Mouse (Mus musculus): Measurements from ENCODE around the gene Nop16. TPM values are rescaled to one million over a fixed set of nuclear protein-coding genes. Genes with fewer than 3 reads are reported as not detected.

Nop16 gene
- polyA plus RNA-seq, 1 experiment: 51.1 TPM

GRCm38 (mm10) chr13:54593617-54594016, 3.7 kb upstream of the Nop16 start:
- H3ac ChIP-seq (ENCODE audit: control insufficient read depth, insufficient read length): no peak overlapping the region
- no peak overlapping the region for H3K4me3 ChIP-seq
- TF ChIP-seq POLR2AphosphoS2 (IDR thresholded peaks at IDR 0.05; ENCODE audit: insufficient read length, low read depth) (no peak), CEBPB (IDR thresholded peaks at IDR 0.05; ENCODE audit: insufficient read depth, poor library complexity, severe bottlenecking) (no peak), MYOG (IDR thresholded peaks at IDR 0.05; ENCODE audit: control insufficient read depth in 1 of 3, insufficient read depth in 1 of 3, insufficient read length in 2 of 3, low read depth in 2 of 3) (no peak), TCF3 (IDR thresholded peaks at IDR 0.05; ENCODE audit: insufficient read length, low read depth) (no peak), REST (IDR thresholded peaks at IDR 0.05; ENCODE audit: insufficient read depth, insufficient read length) (no peak), SRF (IDR thresholded peaks at IDR 0.05; ENCODE audit: control insufficient read depth, insufficient read length, low read depth) (no peak), POLR2A (IDR thresholded peaks at IDR 0.05; ENCODE audit: insufficient read length, low read depth) (no peak), E2F4 (IDR thresholded peaks at IDR 0.05; ENCODE audit: insufficient read depth) (no peak), USF1 (IDR thresholded peaks at IDR 0.05; ENCODE audit: low read depth) (no peak), TCF12 (IDR thresholded peaks at IDR 0.05; ENCODE audit: insufficient read depth, poor library complexity, severe bottlenecking) (no peak), MYOD1 (IDR thresholded peaks at IDR 0.05; ENCODE audit: control insufficient read depth in 1 of 3, insufficient read length in 2 of 3, low read depth in 2 of 3) (no peak), MAX (IDR thresholded peaks at IDR 0.05; ENCODE audit: low read depth) (no peak)
- peaks cover 39% of the 10 kb centered on the region for H3K79me2 ChIP-seq (ENCODE audit: control insufficient read depth, insufficient read depth)
- H3K27me3 ChIP-seq (ENCODE audit: control insufficient read depth, insufficient read depth, insufficient read length): no peaks in the 10 kb centered on the region
- no peak overlapping the region for H3K4me2 ChIP-seq (ENCODE audit: low read depth)
- peaks cover 5% of the 10 kb centered on the region for H3K36me3 ChIP-seq (ENCODE audit: control insufficient read depth, insufficient read depth)

- H3K79me2 ChIP-seq (ENCODE audit: control insufficient read depth, insufficient read depth): peaks cover 41% of the 10 kb centered on the region
- H3K4me2 ChIP-seq (ENCODE audit: low read depth): peak overlapping the region; percentile 86
- H3K27me3 ChIP-seq (ENCODE audit: control insufficient read depth, insufficient read depth, insufficient read length): no peaks in the 10 kb centered on the region
- TF ChIP-seq SRF (IDR thresholded peaks at IDR 0.05; ENCODE audit: control insufficient read depth, insufficient read length, low read depth) (no peak), MAX (IDR thresholded peaks at IDR 0.05; ENCODE audit: low read depth) (no peak), CEBPB (IDR thresholded peaks at IDR 0.05; ENCODE audit: insufficient read depth, poor library complexity, severe bottlenecking) (no peak), MYOG (IDR thresholded peaks at IDR 0.05; ENCODE audit: control insufficient read depth in 1 of 3, insufficient read depth in 1 of 3, insufficient read length in 2 of 3, low read depth in 2 of 3) (no peak), E2F4 (IDR thresholded peaks at IDR 0.05; ENCODE audit: insufficient read depth) (no peak), POLR2A (IDR thresholded peaks at IDR 0.05; ENCODE audit: insufficient read length, low read depth) (no peak), MYOD1 (IDR thresholded peaks at IDR 0.05; ENCODE audit: control insufficient read depth in 1 of 3, insufficient read length in 2 of 3, low read depth in 2 of 3) (no peak), USF1 (IDR thresholded peaks at IDR 0.05; ENCODE audit: low read depth) (no peak), TCF3 (IDR thresholded peaks at IDR 0.05; ENCODE audit: insufficient read length, low read depth) (no peak), POLR2AphosphoS2 (IDR thresholded peaks at IDR 0.05; ENCODE audit: insufficient read length, low read depth) (no peak), REST (IDR thresholded peaks at IDR 0.05; ENCODE audit: insufficient read depth, insufficient read length) (no peak), TCF12 (IDR thresholded peaks at IDR 0.05; ENCODE audit: insufficient read depth, poor library complexity, severe bottlenecking) (no peak)
- H3K4me3 ChIP-seq: peak overlapping the region; percentile 96
- H3ac ChIP-seq (ENCODE audit: control insufficient read depth, insufficient read length): no peak overlapping the region
- H3K36me3 ChIP-seq (ENCODE audit: control insufficient read depth, insufficient read depth): peaks cover 16% of the 10 kb centered on the region
These were observed 2.0 kb upstream of the Nop16 start for GRCm38 (mm10) chr13:54591776-54592356.

- TF ChIP-seq MYOD1 (IDR thresholded peaks at IDR 0.05; ENCODE audit: control insufficient read depth in 1 of 3, insufficient read length in 2 of 3, low read depth in 2 of 3): no peak
- TF ChIP-seq TCF3 (IDR thresholded peaks at IDR 0.05; ENCODE audit: insufficient read length, low read depth): no peak
- no peak for TF ChIP-seq MYOG (IDR thresholded peaks at IDR 0.05; ENCODE audit: control insufficient read depth in 1 of 3, insufficient read depth in 1 of 3, insufficient read length in 2 of 3, low read depth in 2 of 3)
- no peak for TF ChIP-seq USF1 (IDR thresholded peaks at IDR 0.05; ENCODE audit: low read depth)
- TF ChIP-seq TCF12 (IDR thresholded peaks at IDR 0.05; ENCODE audit: insufficient read depth, poor library complexity, severe bottlenecking): no peak
- no peak for TF ChIP-seq SRF (IDR thresholded peaks at IDR 0.05; ENCODE audit: control insufficient read depth, insufficient read length, low read depth)
- TF ChIP-seq CEBPB (IDR thresholded peaks at IDR 0.05; ENCODE audit: insufficient read depth, poor library complexity, severe bottlenecking): no peak
- TF ChIP-seq E2F4 (IDR thresholded peaks at IDR 0.05; ENCODE audit: insufficient read depth): no peak
- TF ChIP-seq REST (IDR thresholded peaks at IDR 0.05; ENCODE audit: insufficient read depth, insufficient read length): no peak
- no peak for TF ChIP-seq POLR2A (IDR thresholded peaks at IDR 0.05; ENCODE audit: insufficient read length, low read depth)
- no peak for TF ChIP-seq POLR2AphosphoS2 (IDR thresholded peaks at IDR 0.05; ENCODE audit: insufficient read length, low read depth)
- no peak for TF ChIP-seq MAX (IDR thresholded peaks at IDR 0.05; ENCODE audit: low read depth)
- Histone ChIP-seq H3K36me3 (ENCODE audit: control insufficient read depth, insufficient read depth) (peaks cover 18% of the 10 kb centered on the region), H3K4me3 (peak overlapping the region; percentile 96), H3K4me2 (ENCODE audit: low read depth) (peak overlapping the region; percentile 88), H3K27me3 (ENCODE audit: control insufficient read depth, insufficient read depth, insufficient read length) (no peaks in the 10 kb centered on the region), H3K79me2 (ENCODE audit: control insufficient read depth, insufficient read depth) (peaks cover 41% of the 10 kb centered on the region), H3ac (ENCODE audit: control insufficient read depth, insufficient read length) (peak overlapping the region; percentile 10)
These were observed 385 bp downstream of the Nop16 start for GRCm38 (mm10) chr13:54589414-54589995.

GRCm38 (mm10) chr13:54585831-54586230, 4.1 kb downstream of the Nop16 start:
- TF ChIP-seq USF1 (IDR thresholded peaks at IDR 0.05; ENCODE audit: low read depth): no peak
- Histone ChIP-seq H3K36me3 (ENCODE audit: control insufficient read depth, insufficient read depth) (peaks cover 26% of the 10 kb centered on the region), H3ac (ENCODE audit: control insufficient read depth, insufficient read length) (no peak overlapping the region), H3K4me2 (ENCODE audit: low read depth) (no peak overlapping the region), H3K79me2 (ENCODE audit: control insufficient read depth, insufficient read depth) (peaks cover 21% of the 10 kb centered on the region), H3K4me3 (no peak overlapping the region), H3K27me3 (ENCODE audit: control insufficient read depth, insufficient read depth, insufficient read length) (no peaks in the 10 kb centered on the region)

Measured in myocyte (in vitro differentiated cells).